Mouse (Mus musculus): ENCODE data around the gene Tmem129.

- TF ChIP-seq CTCF (IDR thresholded peaks at IDR 0.05; ENCODE audit: borderline replicate concordance, extremely low read depth, insufficient read depth, insufficient read length) (no peak), POLR2A (IDR thresholded peaks at IDR 0.05; ENCODE audit: borderline replicate concordance, extremely low read depth, insufficient read depth, insufficient read length, poor library complexity, severe bottlenecking) (no peak)
These were observed 34.2 kb upstream of the Tmem129 start for GRCm38 (mm10) chr5:33692393-33692792.
